Mouse (Mus musculus): Measurements from ENCODE around the gene Kmo.

DNA sequence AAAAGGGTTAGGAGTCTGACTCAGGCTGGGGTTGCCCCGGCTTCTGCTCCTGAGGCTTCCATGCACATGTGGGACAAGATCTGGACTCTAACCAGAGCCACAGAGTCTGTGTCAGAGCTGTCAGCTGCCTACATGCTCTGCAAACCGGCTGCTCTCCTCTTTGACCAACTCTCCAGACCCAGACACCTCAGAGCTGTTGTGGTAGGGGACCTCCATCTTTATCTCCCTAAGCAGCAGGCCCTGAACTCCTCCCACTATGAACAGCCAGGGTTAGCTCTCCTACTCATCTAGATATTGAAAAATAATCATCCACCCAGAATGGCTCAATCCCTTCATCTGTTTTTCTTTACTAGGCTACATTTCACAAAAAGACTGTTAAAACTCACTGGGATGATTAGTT lies 34.9 kb upstream of the Kmo start:
- TF ChIP-seq MYOD1 (IDR thresholded peaks at IDR 0.05; ENCODE audit: control insufficient read depth, insufficient read length, low read depth): no peak
- no peak for TF ChIP-seq CTCF (IDR thresholded peaks at IDR 0.05; ENCODE audit: control insufficient read depth, insufficient read depth, insufficient read length)
- TF ChIP-seq MYOG (IDR thresholded peaks at IDR 0.05; ENCODE audit: control insufficient read depth, extremely low read depth, insufficient read length): no peak
- no peak for TF ChIP-seq USF1 (IDR thresholded peaks at IDR 0.05; ENCODE audit: low read depth)
